Mouse (Mus musculus) brain, embryonic 18.5 days (tissue): ENCODE data around the gene Rps27rt.
"Not testable (repeated sequence)": the region's sequence is repeated elsewhere in the genome, so short reads cannot be mapped to it uniquely, and the experiment has no call there.

Source experiments
- DNase-seq: peaks from one replicate; pipeline ENCODE4 v3.0.0-alpha.2; 2012; ENCODE audit warnings: low read depth, low spot score

Rps27rt gene

GRCm38 (mm10) chr9:114982689-114983360 is at the start of gene Rps27rt:
TSS of gene Rps27rt (minus strand) at chr9:114982739.
- no peak for DNase-seq

- DNase-seq = not testable (repeated sequence)
Measured at GRCm38 (mm10) chr9:115031046-115031445, 48.5 kb upstream of the Rps27rt start.

- no peak for DNase-seq
Measured at GRCm38 (mm10) chr9:115030581-115030980, 48.0 kb upstream of the Rps27rt start.

GRCm38 (mm10) chr9:115029307-115029706 is 46.8 kb upstream of the Rps27rt start:
- no peak for DNase-seq

GRCm38 (mm10) chr9:115023708-115024383 is 41.3 kb upstream of the Rps27rt start:
- no peak for DNase-seq

- no peak for DNase-seq
Measured at GRCm38 (mm10) chr9:115023137-115023536, 40.6 kb upstream of the Rps27rt start.

GRCm38 (mm10) chr9:115021419-115021818 is 38.9 kb upstream of the Rps27rt start:
- no peak for DNase-seq

- no peak for DNase-seq
Measured at GRCm38 (mm10) chr9:115020141-115020540, 37.6 kb upstream of the Rps27rt start.

- DNase-seq = no peak
Measured at GRCm38 (mm10) chr9:115012367-115012766, 29.8 kb upstream of the Rps27rt start.

GRCm38 (mm10) chr9:115008194-115008593 is 25.7 kb upstream of the Rps27rt start:
- DNase-seq = no peak

GRCm38 (mm10) chr9:115007776-115008175 is 25.2 kb upstream of the Rps27rt start:
- no peak for DNase-seq

GRCm38 (mm10) chr9:115005446-115005845 is 22.9 kb upstream of the Rps27rt start:
- no peak for DNase-seq

- DNase-seq = no peak
Measured at GRCm38 (mm10) chr9:114999771-115000146, 17.2 kb upstream of the Rps27rt start.

GRCm38 (mm10) chr9:114999010-114999770 is 16.7 kb upstream of the Rps27rt start:
- DNase-seq = no peak

GRCm38 (mm10) chr9:114996489-114996888 is 13.9 kb upstream of the Rps27rt start:
- DNase-seq = no peak

- DNase-seq = no peak
Measured at GRCm38 (mm10) chr9:114995716-114996115, 13.2 kb upstream of the Rps27rt start.

GRCm38 (mm10) chr9:114995250-114995649 is 12.7 kb upstream of the Rps27rt start:
- no peak for DNase-seq

- DNase-seq = no peak
Measured at GRCm38 (mm10) chr9:114992528-114992927, 10.0 kb upstream of the Rps27rt start.

- DNase-seq = no peak
Measured at GRCm38 (mm10) chr9:114990421-114990820, 7.9 kb upstream of the Rps27rt start.

- DNase-seq = no peak
Measured at GRCm38 (mm10) chr9:114988610-114989327, 6.2 kb upstream of the Rps27rt start.

- no peak for DNase-seq
Measured at GRCm38 (mm10) chr9:114988029-114988428, 5.5 kb upstream of the Rps27rt start.

- no peak for DNase-seq
Measured at GRCm38 (mm10) chr9:114986361-114986760, 3.8 kb upstream of the Rps27rt start.
